Mouse (Mus musculus) frontal cortex, postnatal 10 days (tissue): ENCODE measurements around the gene Dnajc16.
"Not testable (repeated sequence)": the region's sequence is repeated elsewhere in the genome, so short reads cannot be mapped to it uniquely, and the experiment has no call there.

ENCODE experiments used
- DNase-seq, 2 experiments: peaks; one replicate each; pipeline ENCODE4 v3.0.0; 2022; ENCODE audit warnings: low spot score in 2 of 2, mixed read lengths in 1 of 2

Dnajc16 gene

DNA sequence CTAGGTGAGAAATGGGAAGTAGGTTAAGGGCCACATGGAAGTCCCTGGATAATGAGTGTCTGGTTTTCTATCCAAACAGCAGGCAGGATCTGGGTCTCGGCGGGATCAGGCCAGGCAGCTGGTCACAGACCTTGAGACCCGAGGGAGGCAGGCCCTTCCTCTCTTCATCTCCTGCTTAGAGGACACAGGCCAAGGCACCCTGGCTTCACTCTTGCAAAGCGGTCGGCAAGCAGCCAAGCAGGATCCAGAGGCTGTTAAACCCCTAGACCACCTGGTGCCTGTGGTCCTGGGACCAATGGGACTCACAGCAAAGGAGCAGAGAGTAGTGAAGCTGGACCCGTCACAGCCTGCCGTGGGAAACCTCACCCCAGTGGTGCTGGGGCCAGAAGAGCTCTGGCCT, 5.6 kb upstream of the Dnajc16 start:
- no peak for DNase-seq

DNA sequence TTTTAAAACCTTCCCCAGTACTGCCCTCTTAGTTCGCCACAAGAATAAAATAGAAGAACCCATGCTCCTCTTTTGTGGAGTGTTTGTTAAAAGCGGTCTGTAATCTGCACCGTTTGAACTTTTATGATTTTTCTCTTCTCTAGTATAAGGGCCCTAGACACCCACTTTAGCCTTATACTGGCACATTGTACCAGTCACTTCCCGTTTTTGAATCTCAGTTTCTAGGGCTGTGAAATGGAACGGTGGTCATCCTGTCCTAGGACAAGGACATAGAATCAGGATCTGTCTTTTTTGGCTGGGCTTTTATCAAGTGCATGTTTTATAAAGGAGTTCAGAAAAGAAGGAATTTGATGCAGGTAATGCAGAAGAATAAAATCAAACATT, 3.4 kb upstream of the Dnajc16 start:
- no peak for DNase-seq

DNA sequence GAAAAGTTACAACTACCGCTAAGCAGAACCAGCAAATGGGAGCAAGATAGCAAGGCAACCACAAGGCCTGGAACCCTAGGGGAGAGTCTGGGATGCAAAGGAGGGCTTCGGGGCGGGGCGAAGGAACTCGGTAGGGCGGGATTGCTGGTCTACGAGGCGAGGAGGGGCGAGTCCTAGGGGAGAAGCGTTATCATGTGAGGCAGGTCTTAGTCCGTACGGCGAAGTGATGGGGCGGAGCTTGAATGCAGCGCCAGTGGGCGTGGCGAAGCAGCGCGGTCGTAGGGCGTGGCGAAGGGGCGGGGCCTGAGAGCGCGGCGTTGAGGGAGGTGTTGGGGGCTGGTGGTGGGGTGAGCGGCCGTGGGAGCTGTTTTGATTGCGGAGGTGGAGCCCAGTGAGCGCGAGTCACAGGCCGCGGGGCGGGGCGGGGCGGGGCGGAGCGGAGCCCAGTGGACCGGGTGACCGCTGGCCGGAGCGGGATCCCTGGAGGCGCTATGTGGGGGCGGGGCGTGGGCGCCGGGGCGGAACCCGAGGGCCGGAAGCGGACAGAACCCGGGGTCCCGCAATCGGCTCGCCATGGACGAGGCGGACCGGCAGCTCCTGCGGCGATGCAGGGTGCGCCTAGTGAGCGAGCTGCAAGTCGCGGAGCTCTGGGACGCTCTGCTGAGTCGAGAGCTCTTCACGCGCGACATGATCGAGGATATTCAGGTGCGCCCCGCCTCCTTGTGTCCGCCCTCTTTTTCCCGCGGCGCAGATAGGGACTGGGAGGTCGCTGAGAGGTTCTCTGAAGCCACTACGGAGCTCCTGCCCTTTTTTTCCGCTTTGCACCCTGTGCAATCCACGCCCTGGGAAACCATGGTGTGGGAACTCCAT, 2.8 kb upstream of the Dnajc16 start, which contains the start of gene Casp9:
Gene Casp9 (plus strand): TSS at position 331 of the 870 bp plus-strand sequence.
- DNase-seq = peak; percentile 92 to 96

DNA sequence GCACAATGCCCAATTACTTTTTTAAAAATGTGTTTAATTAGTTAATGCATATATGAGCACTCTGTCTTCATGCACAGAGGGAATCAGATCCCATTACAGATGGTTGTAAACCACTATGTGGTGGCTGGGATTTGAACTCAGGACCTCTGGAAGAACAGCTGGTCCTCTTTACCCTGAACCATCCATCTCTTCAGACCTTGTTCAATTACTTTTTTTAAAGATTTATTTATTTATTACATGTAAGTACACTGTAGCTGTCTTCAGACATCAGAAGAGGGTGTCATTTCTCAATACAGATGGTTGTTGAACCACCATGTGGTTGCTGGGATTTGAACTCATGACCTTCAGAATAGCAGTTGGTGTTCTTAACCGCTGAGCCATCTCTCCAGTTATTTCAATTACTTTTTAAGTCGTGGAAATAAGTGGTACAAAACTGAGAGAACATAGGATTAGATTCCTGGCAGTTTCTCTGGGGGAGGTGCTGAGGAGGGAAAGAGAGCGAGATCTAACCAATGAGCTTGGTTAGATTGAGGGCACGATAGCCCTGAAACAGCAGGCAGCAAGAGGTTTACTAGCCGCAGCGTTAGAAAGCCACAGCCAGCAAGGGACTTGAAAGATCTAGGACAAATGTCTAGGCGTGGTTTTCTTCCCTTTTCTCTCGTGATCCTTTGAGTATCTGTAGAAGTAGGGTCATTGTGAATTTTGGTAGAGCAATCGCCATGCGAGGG, 2.0 kb upstream of the Dnajc16 start:
- no peak for DNase-seq

DNA sequence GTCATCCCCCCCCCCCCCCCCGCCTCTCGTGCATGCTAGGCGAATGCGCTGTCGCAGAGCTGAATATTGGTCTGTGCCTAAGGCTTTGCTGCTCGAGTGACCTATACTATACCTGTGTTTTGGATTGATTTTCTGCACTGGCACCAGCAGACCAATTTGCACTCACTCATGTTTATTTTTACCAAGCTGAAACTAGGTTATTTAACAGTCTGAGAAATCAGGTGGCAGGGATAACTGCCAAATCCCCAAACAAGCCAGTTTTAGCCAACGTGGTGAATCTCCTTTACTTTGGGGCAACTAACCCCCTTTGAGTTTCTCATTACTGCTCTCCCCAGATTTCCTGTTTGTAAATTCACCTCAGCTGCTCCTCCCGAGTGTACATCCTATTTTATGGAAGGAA, 1.2 kb upstream of the Dnajc16 start:
- no peak for DNase-seq

DNA sequence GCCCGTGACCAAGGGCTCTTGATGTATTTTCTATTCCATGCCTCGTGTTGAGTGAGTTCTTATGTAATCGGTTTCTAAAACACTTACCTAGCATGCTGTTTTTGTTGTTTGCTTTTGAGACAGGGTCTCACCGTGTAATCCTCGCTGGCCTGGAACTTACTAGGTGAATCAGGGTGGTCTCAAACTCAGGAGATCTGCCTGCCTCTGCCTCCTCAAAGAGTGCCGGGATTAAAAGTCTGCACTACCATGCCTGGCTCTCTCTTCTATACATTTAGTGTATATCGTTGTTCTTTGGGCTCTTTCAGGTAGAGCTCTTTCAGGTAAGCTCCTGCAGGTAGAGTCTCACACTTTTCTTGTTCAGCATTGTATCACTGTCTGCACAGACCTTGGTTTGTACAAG, 755 bp upstream of the Dnajc16 start:
- DNase-seq = no peak

DNA sequence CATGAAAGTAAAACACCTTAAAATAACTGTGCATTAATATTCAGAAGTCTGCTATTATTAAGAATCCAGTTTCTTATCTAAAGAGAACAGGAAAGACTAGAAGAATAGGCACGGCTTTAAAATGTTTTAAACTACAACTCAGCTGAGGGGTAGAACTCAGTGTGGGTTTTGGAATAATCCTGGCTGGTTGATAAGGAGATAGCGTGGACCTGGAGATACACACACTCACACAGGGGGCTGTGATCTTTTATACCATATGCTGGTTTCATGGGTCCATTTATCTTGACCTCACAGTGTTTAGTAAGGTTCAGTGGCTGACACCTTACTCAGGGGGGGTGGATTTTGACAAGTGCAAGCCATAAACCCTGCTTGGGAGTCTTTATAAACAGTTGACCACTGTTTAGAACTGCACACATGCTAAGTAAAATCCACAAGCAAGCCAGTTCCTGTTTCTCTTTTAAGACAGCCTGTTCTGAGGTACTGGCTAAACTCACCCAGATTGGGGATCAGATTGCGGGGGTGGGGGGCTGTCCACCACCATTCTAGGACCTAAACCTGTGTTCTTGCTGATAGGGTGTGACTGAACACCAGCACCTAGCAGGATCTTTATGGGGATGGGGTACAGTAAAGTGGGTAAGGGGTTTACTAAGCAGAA, 1.0 kb downstream of the Dnajc16 start:
- DNase-seq = no peak

DNA sequence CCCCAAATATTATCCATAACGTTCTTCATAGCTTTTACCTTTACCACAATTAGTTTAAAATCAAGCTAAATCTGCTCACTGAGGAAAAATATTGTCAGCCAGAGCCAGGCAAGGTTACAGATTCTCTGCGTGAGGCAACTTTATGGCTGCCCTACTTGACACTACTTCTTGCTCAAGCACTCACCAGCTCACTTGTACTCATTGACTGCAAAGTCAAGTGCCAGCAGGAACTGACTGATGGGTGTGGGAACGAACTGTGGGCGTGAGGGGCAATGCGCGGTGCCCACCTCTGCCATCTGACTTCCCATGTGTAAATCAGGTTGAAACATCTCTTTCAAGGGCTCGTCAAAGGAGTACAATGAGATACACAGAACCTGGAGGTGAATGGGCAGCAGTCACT, 3.3 kb downstream of the Dnajc16 start:
- no peak for DNase-seq

DNA sequence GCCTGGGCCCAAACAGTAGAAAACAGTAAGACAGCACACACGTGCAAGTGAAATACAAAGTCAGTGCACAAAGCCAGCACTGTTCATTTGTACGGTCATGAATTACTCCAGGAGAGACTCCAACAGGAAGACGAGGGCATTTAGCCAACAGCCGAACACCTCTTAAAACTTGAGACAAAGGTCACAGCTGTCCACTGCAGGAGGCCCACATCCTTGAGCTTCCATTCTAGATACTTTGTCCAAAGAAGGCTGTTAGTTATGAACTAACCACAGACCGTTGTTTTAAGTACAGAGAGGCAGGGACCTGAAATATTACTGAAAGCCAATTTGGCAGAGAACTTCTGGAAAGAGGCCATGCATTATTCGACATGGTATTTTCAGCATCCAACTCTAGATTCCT, 3.7 kb downstream of the Dnajc16 start:
- no peak for DNase-seq

DNA sequence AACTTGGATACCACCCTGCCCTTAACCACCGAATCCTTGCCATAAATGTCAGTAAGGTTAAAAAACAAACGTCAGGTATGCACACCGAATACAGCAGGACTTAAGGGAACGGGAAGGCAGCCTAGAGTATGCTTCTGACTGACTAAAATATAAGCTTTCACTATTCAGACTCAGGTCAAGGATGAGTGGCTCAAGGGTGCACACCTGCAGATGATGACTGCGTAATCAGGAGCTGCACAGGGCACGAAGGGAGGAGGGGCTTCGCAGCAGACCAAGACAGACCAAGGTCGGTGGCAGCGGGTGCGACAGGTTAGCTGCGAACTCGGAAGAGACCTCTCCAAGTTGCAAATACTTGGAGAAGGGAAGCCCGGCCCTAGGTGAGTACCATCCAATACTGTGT, 4.6 kb downstream of the Dnajc16 start:
- no peak for DNase-seq

DNA sequence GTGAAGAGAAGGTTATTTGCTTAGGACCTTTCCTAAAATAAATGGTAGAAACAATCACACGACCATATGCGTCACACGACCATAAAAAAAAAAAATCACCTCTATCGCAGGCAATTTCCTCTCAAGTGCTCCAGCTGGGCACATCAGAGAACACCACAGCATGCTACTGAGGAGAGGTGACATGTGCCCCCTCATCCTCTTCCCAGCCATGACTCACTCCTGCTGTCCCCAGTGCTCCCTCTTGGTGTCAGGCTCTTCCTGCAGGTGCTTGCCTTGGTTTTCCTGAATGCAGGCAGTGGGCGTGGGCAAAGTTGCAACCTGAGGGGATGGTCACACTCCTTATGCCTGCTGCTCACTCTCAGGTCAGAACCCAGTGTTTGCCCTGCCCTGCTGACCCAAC, 5.9 kb downstream of the Dnajc16 start:
- no peak for DNase-seq

DNA sequence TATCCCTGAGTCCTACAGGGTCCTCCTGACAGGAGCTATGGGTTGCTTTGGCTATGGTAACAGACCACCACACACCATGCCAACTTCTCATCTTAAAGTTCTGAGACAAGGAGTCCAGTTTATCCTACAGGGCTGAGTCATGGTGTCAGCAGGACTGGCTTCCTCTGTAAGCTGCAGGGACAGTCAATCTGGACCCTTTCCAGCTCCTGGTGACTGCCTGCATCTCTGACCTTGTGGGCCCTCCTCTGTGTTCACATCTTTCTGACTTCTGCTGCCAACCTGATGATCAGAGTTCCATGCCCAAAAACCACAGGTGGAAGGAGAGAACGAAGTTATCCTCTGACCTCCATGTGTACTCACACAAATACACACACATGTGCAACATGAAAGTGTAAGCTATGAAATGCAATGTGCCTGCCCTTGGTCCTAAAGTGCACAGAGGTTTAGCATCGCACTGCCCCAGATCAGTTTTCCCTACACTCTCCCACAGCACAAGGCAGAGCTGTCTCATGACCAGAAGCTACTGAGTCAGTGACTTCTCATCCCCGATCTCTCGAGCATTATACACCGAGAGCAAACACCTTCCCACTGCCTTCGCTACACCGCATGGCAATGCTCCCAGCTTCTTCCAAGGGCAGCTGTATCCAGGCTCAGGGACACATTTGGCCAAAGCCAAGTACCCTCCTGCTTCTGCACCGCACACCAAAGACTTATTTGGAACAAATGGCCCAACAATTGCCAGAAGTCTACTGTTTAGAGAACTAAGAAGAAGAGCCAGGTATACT, 9.3 kb downstream of the Dnajc16 start:
- no peak for DNase-seq

DNA sequence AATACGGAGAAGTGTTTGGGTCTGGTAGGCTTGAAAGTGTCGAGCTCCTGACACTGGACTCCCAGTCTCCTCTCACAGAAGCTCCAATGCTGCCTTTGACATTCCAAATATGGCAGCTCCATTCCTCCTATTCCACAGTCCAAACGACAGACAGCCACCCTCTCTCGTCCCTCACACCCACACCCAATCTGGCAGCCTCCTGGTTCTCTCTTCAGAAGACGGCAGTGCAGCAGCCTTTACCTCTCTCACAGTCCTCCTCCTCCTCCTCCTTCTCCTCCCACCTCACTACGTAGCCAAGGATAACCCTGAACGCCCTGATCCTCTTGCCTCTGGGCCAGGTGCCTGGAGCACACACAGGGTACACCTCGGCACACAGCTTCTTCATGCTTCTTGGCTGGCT, 10.9 kb downstream of the Dnajc16 start:
- DNase-seq = no peak

DNA sequence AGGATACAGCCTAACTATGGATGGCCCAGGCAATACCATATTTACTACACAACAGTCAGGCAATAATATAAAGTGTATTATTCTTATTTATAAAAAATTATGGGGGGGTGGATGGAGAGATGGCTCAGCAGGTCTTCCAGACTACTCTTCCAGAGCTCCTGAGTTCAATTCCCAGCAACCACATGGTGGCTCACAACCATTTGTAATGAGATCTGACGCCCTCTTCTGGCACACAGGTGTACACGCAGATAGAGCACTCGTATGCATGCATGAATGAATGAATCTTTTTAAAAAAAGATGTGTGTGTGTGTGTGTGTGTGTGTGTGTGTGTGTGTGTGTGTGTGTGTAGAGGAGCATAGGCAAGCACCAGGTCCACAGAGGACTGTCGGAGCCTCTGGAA, 17.7 kb downstream of the Dnajc16 start:
- DNase-seq = not testable (repeated sequence)

DNA sequence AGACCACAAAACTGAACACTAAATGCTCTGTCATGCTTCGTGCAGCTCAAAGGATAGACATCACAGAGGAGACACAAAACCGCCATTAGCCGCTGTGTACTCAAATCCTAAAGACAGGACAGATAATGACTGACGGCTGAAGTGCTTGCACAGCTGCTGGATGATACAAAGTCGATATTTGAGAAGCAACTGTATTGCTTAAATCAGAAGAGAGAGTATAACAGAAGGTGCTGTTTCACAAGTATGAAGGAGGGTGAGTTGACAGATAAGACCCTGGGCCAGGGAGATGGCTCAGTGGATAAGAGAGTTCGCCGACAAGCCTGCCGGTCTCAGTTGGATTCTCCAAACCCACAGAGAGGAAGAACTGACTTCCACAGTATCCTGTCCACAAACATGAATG, 18.9 kb downstream of the Dnajc16 start:
- DNase-seq = no peak

DNA sequence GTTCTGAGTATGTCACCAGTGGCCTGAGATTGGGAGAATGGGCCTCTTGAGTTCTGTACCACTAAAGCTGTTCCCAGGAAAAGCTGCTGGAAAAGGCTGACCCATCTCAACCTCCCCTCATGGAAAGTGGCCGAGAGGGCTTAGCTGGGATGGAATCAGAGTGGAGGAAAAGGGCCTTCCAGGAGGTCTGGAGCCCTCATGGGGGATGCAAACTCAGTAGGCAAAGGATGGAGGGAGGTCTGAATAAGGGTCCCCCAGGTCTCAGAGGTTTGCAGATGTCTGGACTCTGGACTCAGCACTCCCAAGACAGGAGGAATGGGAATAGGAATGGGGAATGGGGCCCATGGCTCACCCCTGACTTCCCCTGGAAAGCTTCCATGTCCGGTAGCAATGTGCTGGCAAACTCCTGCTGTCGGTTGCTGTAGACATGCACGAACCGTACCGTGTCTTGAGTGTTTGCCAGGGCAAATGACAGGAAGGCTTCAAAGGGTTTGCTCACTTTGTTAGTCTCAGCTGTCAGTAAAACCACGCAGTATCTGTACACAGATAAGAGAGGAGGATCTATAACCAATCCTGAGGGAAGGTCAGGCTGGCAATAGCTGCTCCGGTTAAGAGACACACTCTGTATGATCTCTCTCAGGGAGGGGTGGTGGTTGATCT, 21.1 kb downstream of the Dnajc16 start:
- DNase-seq = no peak

DNA sequence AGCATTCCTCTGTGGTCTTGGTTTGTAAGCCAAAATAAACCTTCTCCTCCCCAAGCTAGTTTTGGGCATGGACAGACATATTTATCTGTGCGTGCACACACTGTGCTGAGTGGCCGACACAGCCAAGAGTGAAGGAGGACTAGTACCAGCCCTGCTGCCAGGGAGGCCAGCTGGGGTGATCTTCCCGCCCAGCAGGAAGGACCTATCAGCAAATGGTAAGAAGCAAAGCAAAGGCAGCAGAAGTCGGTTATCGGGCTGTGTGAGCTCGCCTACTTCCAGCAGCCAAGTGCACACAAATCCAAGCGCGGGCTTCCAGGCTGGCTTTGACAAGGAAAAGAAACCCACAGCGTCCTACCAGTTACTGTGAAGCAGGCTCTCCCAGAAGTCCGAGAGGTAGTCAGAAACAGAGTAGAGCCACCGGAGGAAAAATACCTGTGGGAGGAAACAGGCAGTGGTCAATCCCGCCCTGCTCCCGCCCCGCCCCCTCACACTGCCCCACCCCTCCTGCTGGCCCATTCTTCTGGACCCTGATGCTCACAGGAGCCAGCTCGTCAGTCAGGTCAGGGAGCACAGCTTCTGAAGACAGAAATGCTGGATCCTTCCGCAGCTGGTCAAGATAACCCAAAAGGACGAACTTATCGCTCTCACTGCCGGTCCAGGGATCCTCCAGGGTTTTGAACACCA, 23.2 kb downstream of the Dnajc16 start:
- DNase-seq = no peak

DNA sequence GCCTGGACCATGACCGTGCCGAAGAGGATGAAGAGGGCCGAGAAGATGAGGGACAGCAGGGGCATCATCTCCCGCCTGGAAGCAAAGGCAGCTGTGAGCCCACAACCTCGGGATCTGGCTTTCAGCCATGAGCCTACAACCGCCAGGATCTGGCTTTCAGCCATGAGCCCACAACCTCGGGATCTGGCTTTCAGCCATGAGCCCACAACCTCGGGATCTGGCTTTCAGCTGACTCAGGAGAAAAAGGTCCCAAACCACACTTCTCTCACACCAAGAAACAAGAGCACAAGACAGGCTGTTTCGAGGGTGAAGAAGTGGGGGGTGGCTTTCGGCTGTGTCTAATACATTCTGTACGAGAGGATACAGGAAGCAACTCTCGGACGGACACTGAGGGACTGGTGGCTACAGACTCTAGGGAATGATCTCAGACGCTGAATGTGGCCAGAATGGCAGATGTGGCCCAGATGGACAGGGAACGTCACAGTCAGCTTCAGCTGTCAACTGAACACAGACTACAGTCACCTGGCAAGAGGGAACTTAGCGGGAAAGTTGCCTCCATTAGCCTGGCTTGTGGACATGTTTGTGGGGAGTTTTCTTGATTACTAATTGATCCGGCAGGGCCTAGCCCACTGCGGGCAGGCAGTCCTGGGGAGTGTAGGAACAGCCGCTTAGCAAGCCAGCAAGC, 23.9 kb downstream of the Dnajc16 start:
- DNase-seq = no peak

DNA sequence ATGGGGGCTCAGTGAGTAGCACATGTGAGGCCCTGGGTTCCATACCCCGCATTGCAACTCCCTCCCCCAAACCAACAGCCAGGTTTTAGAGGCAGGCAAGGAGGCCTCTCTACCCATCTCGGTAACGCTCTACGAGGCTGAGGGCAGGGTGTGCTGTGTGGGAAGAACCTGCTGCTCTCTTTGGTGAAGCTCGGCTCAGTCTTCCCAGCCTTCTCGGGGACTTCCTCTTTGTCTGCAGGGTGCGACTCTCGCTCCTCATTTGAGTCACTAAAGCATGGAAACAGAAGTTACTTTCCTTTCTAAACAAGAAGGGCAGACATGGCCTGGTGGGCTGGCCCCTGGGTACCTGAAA, 24.4 kb downstream of the Dnajc16 start:
- DNase-seq = no peak

DNA sequence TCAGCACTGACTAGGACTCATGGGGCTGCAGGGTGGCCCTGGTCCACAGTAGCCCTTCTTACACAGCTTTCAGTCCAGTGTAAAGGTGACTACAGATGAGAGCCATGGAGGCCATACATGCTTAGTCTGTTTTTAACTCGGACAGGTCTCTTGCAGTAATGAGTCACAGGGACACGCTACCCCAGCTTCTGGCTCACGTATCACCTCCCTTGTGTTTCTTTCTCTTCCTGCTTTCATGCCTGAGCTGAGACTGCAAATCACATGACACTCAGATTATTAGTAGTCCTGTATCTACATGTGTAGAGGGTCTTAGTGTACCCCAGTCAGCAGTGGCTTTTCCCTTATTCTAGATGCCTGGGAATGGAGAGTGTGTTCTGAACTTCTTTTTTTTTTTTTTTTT, 25.7 kb downstream of the Dnajc16 start:
- DNase-seq = no peak
